Mouse (Mus musculus): ENCODE results near the gene Klrg1.

Gene Klrg1

DNA sequence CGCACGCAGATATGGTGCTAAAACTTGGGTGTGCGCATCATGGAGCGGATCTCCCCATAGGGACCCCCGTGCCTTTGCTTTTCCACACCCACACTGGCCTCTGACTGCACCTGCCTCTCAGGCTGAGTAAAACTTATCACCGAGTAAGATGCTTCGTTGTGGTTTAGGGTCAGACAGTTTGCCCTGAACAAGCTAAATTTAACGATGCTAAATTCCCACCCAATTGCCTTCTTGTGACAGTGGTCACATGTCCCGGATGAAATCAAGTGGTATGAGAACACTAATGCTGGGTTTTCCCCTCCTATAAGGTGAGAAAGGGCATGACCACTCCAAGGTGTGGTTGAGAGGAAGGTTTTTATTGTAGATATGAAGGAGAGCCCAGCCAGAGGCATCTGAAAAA lies 11.1 kb upstream of the Klrg1 start:
- in situ Hi-C loops (cut with MboI, MseI), result no loop called here

DNA sequence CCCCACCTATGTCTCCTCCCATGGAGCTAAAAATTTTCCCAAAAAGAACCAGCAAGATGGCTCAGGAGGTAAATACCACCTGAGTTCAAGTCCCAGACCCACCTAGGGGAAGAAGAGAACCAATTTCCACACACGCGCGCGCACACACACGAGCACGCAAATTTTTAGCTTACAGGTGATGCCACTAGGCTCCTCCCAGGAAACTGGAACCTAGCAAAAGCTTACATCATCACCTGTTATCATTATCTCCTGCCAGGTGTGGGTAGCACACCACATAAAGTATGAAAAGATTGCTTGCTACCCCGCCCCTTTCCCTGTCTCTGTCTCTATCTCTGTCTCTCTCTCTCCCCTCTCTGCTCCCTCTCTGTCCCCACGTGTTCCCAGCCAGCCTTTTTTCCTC lies 10.4 kb upstream of the Klrg1 start:
- in situ Hi-C loops (cut with MboI, MseI), result no loop called here

DNA sequence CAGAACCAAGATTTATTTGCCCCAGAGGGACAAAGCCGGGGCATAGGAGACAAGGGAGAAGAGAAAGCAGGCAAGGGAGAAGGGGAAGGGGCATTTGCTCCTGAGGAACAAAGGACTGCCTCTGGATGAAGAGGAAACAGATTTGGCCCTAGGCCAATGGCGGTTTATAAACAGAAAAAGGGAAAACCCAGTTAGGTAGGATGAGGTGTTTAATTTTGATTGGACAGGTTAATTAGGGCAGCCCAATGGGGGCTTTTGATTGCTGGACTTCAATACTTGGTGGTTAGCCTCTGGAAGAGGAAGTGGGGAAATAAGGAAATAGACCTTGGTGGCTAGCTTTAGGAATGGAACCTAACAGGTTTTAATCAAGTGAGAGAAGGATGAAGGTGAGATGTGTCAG lies 9.5 kb upstream of the Klrg1 start:
- in situ Hi-C loops (cut with MboI, MseI), result no loop called here

DNA sequence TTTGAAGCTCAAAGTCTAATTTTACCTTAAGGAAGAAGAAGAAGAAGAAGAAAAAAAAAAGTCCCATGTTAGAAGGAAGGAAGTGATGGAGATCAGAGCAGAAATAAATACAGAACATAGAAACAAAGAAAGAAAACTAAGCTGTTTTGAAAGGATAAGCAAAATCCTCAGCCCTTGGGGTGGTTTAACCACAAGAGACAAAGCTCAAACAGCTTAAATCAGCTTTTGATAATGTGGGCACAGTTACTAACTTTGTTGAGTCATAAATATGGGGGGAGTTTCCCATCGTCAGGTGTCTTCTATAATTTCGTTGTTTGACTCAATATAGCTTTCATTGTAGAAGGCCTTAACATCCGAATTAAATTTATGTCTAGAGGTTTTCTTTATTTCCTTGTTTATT lies 9.1 kb upstream of the Klrg1 start:
- in situ Hi-C loops (cut with MboI, MseI), result no loop called here

DNA sequence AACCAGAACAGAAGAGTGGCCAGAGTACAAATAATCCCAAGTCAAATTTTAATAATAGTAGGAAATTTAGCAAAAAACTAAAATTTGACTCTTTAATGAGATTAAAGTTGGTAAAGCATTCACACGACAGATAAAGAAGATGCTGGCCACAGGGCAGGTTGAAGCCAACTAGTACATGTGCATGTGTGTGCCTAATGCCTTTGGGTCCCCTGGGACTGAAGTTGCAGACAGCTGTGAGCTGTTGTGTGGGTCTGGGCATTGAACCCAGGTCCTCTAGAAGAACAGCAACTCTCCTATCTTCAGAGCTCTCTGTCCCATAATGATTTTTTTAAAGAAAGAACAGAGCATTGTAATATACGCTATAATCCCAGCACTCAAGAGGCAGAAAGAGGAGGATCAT lies 8.6 kb upstream of the Klrg1 start:
- in situ Hi-C loops (cut with MboI, MseI), result no loop called here

DNA sequence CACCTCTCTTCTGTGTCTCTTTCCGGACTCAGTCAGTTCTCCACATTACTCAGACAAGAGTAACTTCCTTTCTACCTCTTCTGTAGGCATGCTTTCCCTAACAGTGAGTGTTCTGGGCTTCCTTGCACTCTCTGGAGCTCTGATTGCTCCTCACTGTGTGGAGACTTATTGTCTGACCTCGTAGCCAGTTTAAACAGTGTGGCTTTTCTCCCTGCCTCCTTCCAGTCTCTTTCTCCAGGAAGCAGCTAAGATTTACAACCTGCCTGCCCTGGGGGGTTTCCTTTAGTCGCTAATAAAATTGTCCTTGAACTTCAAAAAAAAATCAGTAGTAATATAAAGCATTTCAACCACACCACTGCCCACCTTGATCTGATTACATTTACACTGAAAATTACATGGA lies 7.6 kb upstream of the Klrg1 start:
- in situ Hi-C loops (cut with MboI, MseI), result no loop called here

DNA sequence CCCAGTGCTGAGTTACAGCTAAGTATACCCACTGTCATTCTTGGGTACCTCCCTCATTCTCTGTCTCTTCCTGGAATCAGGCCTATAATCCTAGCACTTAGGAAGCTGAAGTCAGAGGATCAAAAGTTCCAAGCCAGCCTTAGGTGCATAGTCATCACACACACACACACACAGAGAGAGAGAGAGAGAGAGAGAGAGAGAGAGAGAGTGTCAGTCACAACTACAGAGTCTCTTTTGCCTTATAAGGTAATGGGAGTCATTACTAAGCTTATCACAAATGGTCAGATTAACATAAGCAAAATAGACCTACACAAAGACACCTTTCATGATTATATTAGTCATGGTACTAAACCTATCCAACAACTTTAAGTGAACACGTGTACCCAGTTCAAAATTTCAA lies 6.6 kb upstream of the Klrg1 start:
- in situ Hi-C loops (cut with MboI, MseI), result no loop called here

DNA sequence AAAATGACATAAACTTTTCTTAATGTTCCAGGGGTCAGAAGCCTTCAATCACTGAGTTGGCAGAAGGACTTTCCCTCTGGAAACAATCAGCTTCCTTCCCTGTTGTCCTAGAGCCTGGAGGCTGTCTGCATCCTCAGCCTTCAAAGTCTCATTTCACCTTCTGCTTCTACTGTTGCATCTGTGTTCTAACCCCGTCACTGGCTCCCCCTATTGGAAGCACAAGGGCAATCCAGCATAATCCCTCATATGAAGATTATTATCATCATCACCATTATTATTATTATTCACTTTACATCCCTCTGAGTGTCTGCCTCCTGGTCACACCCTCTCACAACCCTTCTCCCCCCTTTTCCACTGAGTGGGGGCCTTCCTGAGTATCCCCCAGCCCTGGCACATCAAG lies 5.6 kb upstream of the Klrg1 start:
- in situ Hi-C loops (cut with MboI, MseI), result no loop called here

DNA sequence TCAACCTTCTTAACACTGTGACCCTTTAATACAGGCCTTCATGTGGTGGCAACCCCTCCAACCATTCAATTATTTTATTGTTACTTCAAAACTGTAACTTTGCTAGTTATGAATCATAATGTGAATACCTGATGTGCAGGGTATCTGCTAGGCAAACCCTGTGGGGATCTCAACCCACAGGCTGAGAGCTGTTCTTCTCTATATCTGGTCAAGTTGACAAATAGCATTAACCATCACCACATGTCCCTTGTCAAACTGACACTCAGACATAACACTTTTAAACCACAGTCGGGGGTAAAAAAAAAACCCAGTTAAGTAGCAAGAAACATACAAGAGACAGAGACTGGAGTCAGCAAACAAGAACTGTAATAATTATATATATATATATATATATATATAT lies 2.1 kb upstream of the Klrg1 start:
- in situ Hi-C loops (cut with MboI, MseI), result no loop called here

DNA sequence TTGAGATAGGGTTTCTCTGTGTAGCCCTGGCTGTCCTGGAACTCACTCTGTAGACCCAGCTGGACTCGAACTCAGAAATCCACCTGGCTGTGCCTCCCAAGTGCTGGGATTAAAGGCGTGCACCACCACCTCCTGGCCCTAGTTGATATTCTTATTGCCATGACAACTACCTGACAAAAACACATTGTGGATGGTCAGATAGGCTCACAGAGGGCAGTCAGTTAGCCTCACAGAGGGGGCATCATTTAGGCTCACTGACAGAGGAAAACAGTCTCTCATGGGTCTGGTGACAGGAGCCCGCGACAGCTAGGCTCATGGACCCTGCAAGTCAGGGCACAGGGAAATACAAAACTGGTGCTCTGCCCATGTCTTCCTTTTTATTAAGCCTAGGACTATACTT lies 1.6 kb upstream of the Klrg1 start:
- in situ Hi-C loops (cut with MboI, MseI), result no loop called here

DNA sequence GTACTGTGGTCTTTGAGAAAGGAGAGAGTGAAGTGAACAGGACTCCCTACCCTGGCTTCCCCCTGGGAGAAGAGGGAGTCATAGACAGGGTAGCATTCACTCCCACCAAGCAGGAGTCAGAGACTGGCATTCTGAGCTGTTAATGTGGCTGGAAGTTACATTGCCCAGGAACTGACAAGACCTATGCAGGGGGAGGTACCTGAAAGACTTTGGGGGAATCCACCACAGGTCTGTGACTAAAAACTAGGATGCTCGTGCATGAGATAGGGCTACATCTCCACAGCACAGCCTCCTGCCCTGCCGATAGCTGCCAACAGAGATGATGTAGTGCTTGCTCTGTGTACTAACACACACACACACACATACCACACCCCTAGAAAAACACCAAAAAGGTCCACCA lies 747 bp upstream of the Klrg1 start:
- in situ Hi-C loops (cut with MboI, MseI), result no loop called here

DNA sequence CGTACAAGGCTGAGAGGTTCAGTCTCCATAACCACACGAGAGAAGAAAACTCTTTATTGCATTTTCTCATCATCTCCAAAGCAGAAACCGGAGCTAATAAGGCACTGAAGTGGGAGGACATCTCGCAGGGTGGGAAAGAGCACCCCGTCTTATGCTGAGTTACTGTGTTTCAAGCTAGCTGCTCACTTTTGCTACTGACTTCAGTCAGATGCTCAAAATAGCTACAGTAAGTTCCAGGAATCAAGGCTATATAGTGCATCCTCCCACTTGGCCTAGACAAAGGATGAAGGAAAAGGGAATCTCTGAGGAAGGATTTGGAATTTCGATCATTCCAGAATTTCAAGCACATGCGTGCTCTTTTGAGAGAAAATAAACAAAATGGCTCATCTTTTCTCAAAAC lies 6.1 kb downstream of the Klrg1 start:
- in situ Hi-C loops (cut with MboI, MseI), result no loop called here

DNA sequence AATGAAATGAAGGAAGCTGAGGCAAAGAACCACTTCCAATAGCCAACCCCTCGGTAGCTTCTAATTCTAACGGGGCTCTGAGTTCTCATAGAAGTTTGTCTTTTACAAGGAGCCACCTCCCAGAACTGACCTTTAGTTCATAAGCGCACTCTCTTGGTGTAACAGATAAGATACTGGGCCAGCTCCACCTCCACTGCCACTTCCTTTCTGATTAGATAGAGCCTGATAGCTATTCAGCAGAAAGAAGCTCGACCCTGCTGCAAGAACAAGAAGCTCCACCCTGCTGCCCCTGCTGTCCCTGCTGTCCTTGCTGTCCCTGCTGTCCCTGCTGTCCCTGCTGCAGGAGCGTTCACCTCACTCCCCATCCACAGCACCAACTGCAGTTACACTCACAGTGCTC lies 8.1 kb downstream of the Klrg1 start:
- in situ Hi-C loops (cut with MboI, MseI), result no loop called here

DNA sequence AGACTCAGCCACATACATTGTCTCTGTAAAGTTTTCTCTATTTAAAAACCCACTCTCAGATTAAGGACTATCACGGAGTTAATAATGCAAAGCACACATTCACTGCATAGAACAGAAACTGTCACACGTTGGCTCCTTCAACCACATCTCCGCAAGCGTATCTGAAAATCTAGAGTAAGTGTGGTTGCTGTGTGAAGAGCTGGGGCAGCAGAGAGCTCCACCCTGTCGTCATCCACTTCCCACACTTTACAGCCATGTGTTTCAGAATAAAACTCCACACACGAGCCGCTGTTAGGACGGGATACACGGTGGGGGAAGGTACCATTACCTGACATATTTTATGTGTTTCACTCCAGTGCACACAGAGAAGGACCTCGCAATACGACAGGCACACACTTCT lies 12.5 kb downstream of the Klrg1 start:
- in situ Hi-C loops (cut with MboI, MseI), result no loop called here

DNA sequence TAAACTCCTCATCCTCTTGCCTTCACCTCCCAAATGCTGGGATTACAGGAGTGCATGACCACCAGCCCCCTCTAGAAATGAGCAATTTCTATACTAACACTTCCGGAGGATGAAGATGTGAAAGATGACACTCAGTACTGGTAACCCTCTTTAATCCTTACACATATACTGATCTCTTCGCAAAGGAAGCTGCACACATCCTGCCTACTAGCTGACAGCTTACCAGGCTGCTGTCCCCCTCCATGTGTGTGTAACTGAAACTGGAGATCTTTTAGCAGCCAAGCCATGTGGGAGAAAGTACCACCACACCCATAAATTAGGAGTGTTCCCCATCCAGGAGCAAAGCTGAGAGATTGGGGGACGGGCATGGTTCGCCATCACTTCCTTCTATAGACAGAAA lies 13.5 kb downstream of the Klrg1 start:
- in situ Hi-C loops (cut with MboI, MseI), result no loop called here

DNA sequence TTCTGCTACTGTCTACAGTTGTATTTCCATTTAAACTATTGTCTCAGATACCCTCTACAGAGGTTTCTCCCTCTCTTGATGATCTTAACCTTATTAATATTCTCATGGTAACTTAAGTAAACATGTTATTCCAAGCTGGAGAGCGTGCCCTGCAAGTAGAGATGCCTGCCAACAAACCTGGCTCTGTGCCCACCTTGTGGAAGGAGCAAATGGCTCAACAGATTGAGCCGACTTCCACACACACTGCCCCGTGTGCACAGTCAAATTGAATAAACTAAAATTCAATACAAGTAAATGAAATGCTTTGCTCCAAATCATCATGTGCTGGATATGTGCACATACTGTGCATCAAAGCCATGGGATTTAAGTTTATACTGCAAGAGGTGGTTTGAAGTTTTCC lies 14.1 kb downstream of the Klrg1 start:
- in situ Hi-C loops (cut with MboI, MseI), result no loop called here

DNA sequence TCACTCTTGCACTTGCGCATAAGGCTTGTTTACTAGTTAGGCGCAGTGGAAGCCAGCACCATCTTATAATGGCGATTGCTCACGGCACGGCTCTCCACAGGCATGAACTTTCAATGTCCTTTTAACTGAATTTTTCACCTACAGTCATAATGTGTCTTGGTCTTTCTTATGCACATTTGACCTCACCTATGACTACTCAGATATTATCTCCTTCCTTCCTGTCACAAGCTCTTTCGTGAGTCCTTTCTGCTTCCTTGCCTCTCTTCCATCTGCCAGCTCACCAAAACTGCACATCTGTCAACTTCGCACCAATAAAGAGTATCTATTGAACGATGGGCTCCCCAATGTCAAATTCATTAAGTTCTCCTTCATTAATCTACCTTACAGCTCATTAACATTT lies 20.1 kb downstream of the Klrg1 start:
- in situ Hi-C loops (cut with MboI, MseI), result no loop called here

DNA sequence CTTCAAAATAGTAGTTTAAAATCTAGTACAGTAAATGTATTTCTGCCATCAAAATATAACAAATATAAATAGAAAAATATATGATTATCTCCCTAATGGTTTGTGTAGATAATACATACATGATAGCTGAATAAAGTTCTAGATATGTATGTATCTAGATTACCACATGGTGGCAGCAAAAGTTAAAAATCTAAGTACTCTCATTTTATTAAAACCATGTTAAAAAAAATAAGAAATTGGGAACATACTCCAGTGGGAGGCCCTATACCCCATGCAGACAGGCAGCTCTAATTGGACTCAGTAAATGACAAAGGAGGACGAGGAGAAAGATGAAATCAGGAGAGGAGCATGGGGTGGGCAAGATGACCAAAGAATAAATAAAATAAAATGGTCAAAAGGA lies 30.5 kb downstream of the Klrg1 start:
- in situ Hi-C loops (cut with MboI, MseI), result no loop called here

DNA sequence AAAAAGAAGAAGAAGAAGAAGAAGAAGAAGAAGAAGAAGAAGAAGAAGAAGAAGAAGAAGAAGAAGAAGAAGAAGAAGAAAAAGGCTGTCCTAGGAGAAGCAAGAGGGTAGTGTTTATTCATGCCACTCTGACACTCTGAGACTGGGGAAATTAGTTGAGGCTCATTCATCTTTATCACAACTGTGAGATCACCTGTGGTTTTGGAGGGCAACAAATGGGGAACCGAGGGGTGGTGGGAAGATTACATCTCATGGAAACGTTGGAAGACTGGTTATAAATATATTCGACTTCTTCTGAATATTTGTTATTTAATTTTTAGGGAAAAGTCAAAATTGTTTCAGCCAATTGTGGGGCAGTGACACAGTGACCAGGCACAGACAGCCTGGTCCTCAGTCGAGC lies 32.6 kb downstream of the Klrg1 start:
- in situ Hi-C loops (cut with MboI, MseI), result no loop called here

Data from T-helper 2 cell (primary cell).